Mouse (Mus musculus) adrenal gland, adult 18-20 months (tissue): ENCODE measurements around the gene Olfr683. TPM values are rescaled to one million over a fixed set of nuclear protein-coding genes. Genes with fewer than 3 reads are reported as not detected.
"Not testable (repeated sequence)": the region's sequence is repeated elsewhere in the genome, so short reads cannot be mapped to it uniquely, and the experiment has no call there.

Source experiments
- DNase-seq, 2 experiments: peaks; one replicate each; pipeline ENCODE4 v3.0.0; 2021 to 2022; ENCODE audit warnings: low spot score in 2 of 2
- long read RNA-seq, 2 experiments: library from polyadenylated mRNA; stranded (forward); transcript quantifications; one replicate each; pipeline ENCODE4 v2.0.0; 2021
- total RNA-seq, 2 experiments: library from RNA; stranded (reverse); gene quantifications; 1 replicate in 1 of 2; 2 replicates in 1 of 2; pipeline ENCODE4 v1.2.3; 2021

The Olfr683 gene
- not detected for total RNA-seq
- long read RNA-seq, experiment 1: 0 reads
- long read RNA-seq, experiment 2: 0 reads

DNA sequence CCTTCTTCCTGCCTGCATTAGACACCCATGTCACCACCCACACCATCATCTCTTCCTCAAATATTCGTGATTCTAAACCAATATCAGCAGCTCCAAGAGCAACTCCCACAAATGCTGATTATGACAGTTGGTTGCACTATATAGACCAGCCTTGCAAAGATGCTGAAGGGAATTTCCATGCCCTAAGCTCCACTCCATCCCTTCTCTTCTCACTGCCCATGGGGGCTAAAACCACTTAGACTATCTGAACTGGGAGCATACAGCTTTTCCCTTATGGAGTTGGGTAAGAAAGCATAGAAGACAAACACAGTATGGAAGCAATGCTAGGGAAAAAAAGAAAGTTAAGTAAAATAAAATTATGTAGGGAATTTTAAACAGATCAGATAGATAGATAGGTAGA lies at the start of gene Olfr683:
Olfr683 (minus strand) TSS at position 101 of the 400 bp plus-strand sequence.
- no peak for DNase-seq

DNA sequence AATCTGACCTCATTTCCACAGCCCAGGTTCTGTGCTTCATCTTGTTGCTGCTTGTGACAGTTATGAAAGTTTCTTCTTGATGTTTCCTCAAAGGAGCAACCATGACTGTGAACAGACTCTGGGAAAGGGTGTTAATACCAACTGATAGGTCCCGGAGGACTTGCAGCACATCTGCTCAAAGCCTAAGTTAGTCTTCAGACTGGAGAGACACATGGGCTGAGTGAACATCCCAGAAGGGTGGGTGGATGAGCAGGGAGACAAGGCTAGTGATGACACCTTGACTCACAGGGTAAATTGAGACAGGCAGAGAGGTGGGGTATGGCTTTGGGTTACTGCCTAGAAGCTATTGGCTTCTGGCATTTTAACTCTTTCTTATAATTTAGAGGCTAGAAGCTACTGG lies 39.1 kb upstream of the Olfr683 start, which contains the start of gene Olfr685:
Olfr685 (minus strand) TSS at position 101 of the 400 bp plus-strand sequence.
- DNase-seq: no peak

DNA sequence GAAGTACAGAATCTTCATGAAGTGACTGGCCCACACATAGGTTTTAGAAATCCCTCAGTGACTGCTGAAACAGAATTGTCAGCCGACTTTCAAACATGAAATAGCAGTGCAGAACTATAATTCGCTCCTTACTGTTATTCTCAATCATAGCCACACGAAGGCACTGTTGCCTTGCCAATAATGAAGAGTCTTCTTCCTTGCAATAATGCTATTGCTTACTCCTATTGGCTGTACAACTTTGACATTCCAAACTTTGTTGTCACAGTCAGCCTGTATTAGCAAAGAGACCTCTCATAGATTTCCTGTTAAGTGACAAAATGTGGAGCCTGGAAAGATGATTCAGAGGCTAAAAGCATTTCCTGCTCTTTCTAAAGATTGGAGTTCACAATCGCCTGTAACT lies 24.0 kb upstream of the Olfr683 start:
- DNase-seq: no peak

DNA sequence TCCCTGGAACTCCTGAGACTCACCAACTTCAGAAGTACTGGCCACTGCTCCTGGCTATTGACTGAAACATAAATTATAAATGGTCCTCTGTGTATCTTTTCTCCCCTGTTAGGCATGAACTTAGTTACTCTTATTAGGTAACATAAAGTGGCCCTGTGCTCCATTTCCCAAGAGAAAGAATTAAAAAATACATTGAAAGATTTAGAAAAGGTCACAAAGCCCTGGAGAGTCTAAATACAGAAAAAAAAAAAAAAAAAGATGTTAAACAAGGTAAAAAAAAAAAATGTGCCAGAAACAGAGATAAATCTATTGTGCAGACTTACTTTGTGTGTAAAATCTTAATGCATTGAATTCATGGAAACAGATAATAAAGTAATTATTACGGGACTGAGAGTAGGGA lies 16.7 kb upstream of the Olfr683 start, which contains the start of gene Olfr684:
Olfr684 (minus strand) TSS at position 101 of the 400 bp plus-strand sequence.
- no peak for DNase-seq

DNA sequence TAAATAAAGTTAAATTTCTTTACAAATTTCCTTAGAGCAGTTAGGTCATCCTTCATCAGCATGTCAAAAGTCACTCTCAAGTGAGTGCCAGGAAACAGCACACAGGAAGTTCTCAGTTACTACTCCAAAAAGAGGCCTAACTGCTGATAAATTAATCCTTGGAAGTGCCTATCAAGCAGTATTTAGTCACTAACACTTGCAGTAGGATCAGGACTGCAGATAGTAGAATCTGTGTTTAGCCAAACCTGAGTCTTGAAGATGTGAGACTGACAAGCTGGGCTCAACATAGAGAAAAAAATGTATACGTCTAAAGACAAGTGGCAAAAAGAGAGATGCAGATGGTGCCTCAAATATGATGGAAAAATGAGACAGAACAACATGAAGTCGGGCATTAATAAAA lies 5.5 kb downstream of the Olfr683 start:
- no peak for DNase-seq

DNA sequence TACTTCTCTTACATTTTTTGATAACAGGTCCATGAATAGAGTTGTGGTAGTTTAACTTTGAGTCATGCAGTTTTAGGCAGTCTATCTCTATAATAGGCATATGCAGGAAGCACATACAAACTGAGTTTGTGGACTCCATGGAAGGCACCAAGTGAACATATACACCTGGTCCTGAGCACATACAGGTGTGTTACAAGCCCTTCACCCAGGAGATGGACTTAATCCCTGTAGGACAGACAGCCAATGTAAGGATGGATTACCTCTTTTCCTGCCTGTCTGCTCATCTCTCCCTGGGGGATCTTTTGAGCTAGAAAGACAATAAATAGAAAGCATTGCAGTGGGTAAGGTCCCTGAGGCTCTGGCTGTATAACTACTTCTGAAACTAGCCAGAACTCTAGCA lies 30.3 kb downstream of the Olfr683 start, which contains the start of gene Olfr681:
Olfr681 (plus strand) TSS at position 301 of the 400 bp plus-strand sequence.
- no peak for DNase-seq

DNA sequence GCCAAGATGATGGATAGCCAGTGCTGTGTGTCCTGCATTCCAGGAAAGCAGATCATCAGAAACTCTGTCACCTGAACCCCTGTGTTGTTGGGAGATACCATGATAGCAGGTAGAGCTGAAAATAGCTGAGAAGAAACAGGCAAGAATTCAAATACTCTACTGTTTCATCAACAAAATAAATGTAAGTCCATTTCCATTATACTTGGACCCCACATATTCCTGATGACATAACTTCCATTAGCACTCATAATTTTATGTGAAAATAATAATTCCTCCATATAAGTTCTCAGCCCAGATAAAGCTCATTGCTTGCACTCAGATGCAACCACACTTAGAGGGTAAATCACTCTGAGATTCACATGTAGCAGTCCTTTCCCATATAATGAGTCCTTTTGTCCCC lies 54.1 kb downstream of the Olfr683 start, which contains the start of gene Olfr680-ps1:
Olfr680-ps1 (minus strand) TSS at position 101 of the 400 bp plus-strand sequence.
- DNase-seq: not testable (repeated sequence)

Other genes starting within 250 kb of the Olfr683 start
- not detected for gene Olfr667, start 225.5 kb downstream of the Olfr683 start, total RNA-seq
- not detected for gene Olfr668, start 219.0 kb downstream of the Olfr683 start, total RNA-seq
- not detected for gene Olfr669, start 212.8 kb downstream of the Olfr683 start, total RNA-seq
- gene Olfr670, start 184.4 kb downstream of the Olfr683 start, total RNA-seq: not detected
- not detected for gene Olfr671, start 167.9 kb downstream of the Olfr683 start, total RNA-seq
- not detected for gene Olfr672, start 145.0 kb downstream of the Olfr683 start, total RNA-seq
- gene Olfr675, start 118.6 kb downstream of the Olfr683 start, total RNA-seq: not detected
- not detected for gene Olfr676, start 114.3 kb downstream of the Olfr683 start, total RNA-seq
- not detected for gene Olfr677, start 95.6 kb downstream of the Olfr683 start, total RNA-seq
- gene Olfr678, start 82.5 kb downstream of the Olfr683 start, total RNA-seq: not detected
- gene Olfr679, start 65.8 kb downstream of the Olfr683 start, total RNA-seq: not detected
- not detected for gene Olfr680-ps1, start 54.2 kb downstream of the Olfr683 start, total RNA-seq
- gene Olfr681, start 30.2 kb downstream of the Olfr683 start, total RNA-seq: not detected
- gene Olfr684, start 16.6 kb upstream of the Olfr683 start, total RNA-seq: not detected
- gene Olfr685, start 39.0 kb upstream of the Olfr683 start, total RNA-seq: not detected
- gene Olfr686, start 60.5 kb upstream of the Olfr683 start, total RNA-seq: not detected
- gene Olfr688, start 141.1 kb upstream of the Olfr683 start, total RNA-seq: not detected
- gene Olfr689, start 164.2 kb upstream of the Olfr683 start, total RNA-seq: not detected
- gene Olfr690, start 187.1 kb upstream of the Olfr683 start, total RNA-seq: not detected
- gene Olfr691, start 195.3 kb upstream of the Olfr683 start, total RNA-seq: not detected
- not detected for gene Olfr692, start 221.2 kb upstream of the Olfr683 start, total RNA-seq
- not detected for gene Gm5901, start 228.0 kb upstream of the Olfr683 start, total RNA-seq